Mouse (Mus musculus) hematopoietic stem cell, adult 5-6 weeks (primary cell): ENCODE measurements around the gene Islr. TPM values are rescaled to one million over a fixed set of nuclear protein-coding genes. Genes with fewer than 3 reads are reported as not detected.

Experiments
- ATAC-seq, 2 experiments: fragments of 125-278 bp in 1 of 2; replicated peaks in 1 of 2; 2 replicates each; pipeline ENCODE4 v1.8.0; 2016 to 2017; ENCODE audit warnings: inconsistent platforms in 2 of 2, mild to moderate bottlenecking in 2 of 2, moderate number of reproducible peaks in 2 of 2, low read depth in 1 of 2, moderate TSS enrichment in 1 of 2; ENCODE audit not compliant: low FRiP score in 2 of 2, poor library complexity in 2 of 2, severe bottlenecking in 2 of 2, insufficient read depth in 1 of 2, low TSS enrichment in 1 of 2
- total RNA-seq: library from RNA; stranded (forward); fragments of 172-1452, 232-1000 nt; gene quantifications from 2 replicates; pipeline ENCODE4 v1.2.3, GENCODE M21; 2017

Islr gene
- total RNA-seq, 1 experiment from 2014 or later, result 1.5 TPM

GRCm38 (mm10) chr9:58110787-58111186 is 93.3 kb downstream of the Islr start:
- ATAC-seq, result no peak

- ATAC-seq, result no peak
Observed at GRCm38 (mm10) chr9:58107494-58107893, 96.6 kb downstream of the Islr start.

Other genes with a start within 250 kb of the Islr start
- gene Cyp11a1, start 197.9 kb downstream of the Islr start, total RNA-seq, result 1.2 and 1.9 TPM in 2 replicates
- not detected in 2 replicates for gene Stra6, start 140.5 kb downstream of the Islr start, total RNA-seq
- not detected in 2 replicates for gene Ccdc33, start 85.5 kb downstream of the Islr start, total RNA-seq
- 5.5 TPM in 1 of 2 replicates, not detected in the other for gene Islr2, start within 50 bp of the Islr start, total RNA-seq
- gene Pml, start 45.5 kb upstream of the Islr start, total RNA-seq, result 24.5 and 32.5 TPM in 2 replicates
- gene Stoml1, start 48.9 kb upstream of the Islr start, total RNA-seq, result 11.4 and 13.2 TPM in 2 replicates
- gene Loxl1, start 108.9 kb upstream of the Islr start, total RNA-seq, result 0.25 TPM in 1 of 2 replicates, not detected in the other
- gene Tbc1d21, start 166.1 kb upstream of the Islr start, total RNA-seq, result not detected in 2 replicates